Mouse (Mus musculus): ENCODE measurements around the gene Eif4g1. TPM values are rescaled to one million over a fixed set of nuclear protein-coding genes. Genes with fewer than 3 reads are reported as not detected.
"Not testable (repeated sequence)": the region's sequence is repeated elsewhere in the genome, so short reads cannot be mapped to it uniquely, and the experiment has no call there.

Gene Eif4g1
- 254 TPM in 2 replicates for polyA plus RNA-seq (2016; fragmentation: Nextera tagmentation; extraction: Ambion mirVana)

- H3K9me3 ChIP-seq; DNase-seq (ENCODE audit: extremely low spot score, low spot score); H3K4me1 ChIP-seq; H3K27ac ChIP-seq; H3K4me3 ChIP-seq; H3K27me3 ChIP-seq (ENCODE audit: poor library complexity, severe bottlenecking): not testable (repeated sequence)
- WGBS, result 89% methylated on average over 6 of the region's 6 CpGs
- H3K36me3 ChIP-seq (replicated peaks), result peaks cover 29% of the 10 kb centered on the region
Observed at GRCm38 (mm10) chr16:20668013-20668412, at the start of gene Eif4g1. Gene Eif4g1 (plus strand): TSS chr16:20668313.

GRCm38 (mm10) chr16:20619541-20620398 lies 48.3 kb upstream of the Eif4g1 start:
- peak overlapping the region; percentile 84 for H3K4me3 ChIP-seq
- H3K9me3 ChIP-seq, result no peaks in the 10 kb centered on the region
- peak overlapping the region; percentile 65 for H3K27ac ChIP-seq
- peaks cover 34% of the 10 kb centered on the region for H3K27me3 ChIP-seq (ENCODE audit: poor library complexity, severe bottlenecking)
- H3K4me1 ChIP-seq, result peaks cover 47% of the 10 kb centered on the region
- H3K36me3 ChIP-seq (replicated peaks), result peaks cover 27% of the 10 kb centered on the region
- 2% methylated on average over 82 of the region's 83 CpGs for WGBS
- DNase-seq (ENCODE audit: extremely low spot score, low spot score), result peak; percentile 49

GRCm38 (mm10) chr16:20620399-20620735 lies 47.7 kb upstream of the Eif4g1 start:
- H3K27me3 ChIP-seq (ENCODE audit: poor library complexity, severe bottlenecking), result peaks cover 34% of the 10 kb centered on the region
- peaks cover 47% of the 10 kb centered on the region for H3K4me1 ChIP-seq
- 0% methylated on average over 9 of the region's 9 CpGs for WGBS
- peak; percentile 24 for DNase-seq (ENCODE audit: extremely low spot score, low spot score)
- no peaks in the 10 kb centered on the region for H3K9me3 ChIP-seq
- peaks cover 25% of the 10 kb centered on the region for H3K36me3 ChIP-seq (replicated peaks)
- peak overlapping the region; percentile 84 for H3K4me3 ChIP-seq
- peak overlapping the region; percentile 96 for H3K27ac ChIP-seq

- Histone ChIP-seq H3K4me3 (peak overlapping the region; percentile 84), H3K36me3 (replicated peaks) (peaks cover 22% of the 10 kb centered on the region), H3K9me3 (no peaks in the 10 kb centered on the region), H3K4me1 (peaks cover 47% of the 10 kb centered on the region), H3K27me3 (ENCODE audit: poor library complexity, severe bottlenecking) (peaks cover 34% of the 10 kb centered on the region), H3K27ac (peak overlapping the region; percentile 96)
- under 1% methylated on average over 32 of the region's 32 CpGs for WGBS
- no peak for DNase-seq (ENCODE audit: extremely low spot score, low spot score)
Observed at GRCm38 (mm10) chr16:20620751-20621190, 47.3 kb upstream of the Eif4g1 start.

GRCm38 (mm10) chr16:20621191-20621990 lies 46.7 kb upstream of the Eif4g1 start, which contains the start of gene Camk2n2:
Gene Camk2n2 (minus strand): TSS chr16:20621287.
- DNase-seq (ENCODE audit: extremely low spot score, low spot score), result peak; percentile 69
- H3K4me3 ChIP-seq, result peak within 1 kb of the TSS; percentile 84
- under 1% methylated on average over 85 of the region's 92 CpGs for WGBS
- peak within 1 kb of the TSS; percentile 96 for H3K27ac ChIP-seq
- H3K9me3 ChIP-seq, result no peaks in the 10 kb centered on the region
- peaks cover 16% of the 10 kb centered on the region for H3K36me3 ChIP-seq (replicated peaks)
- peaks cover 34% of the 10 kb centered on the region for H3K27me3 ChIP-seq (ENCODE audit: poor library complexity, severe bottlenecking)
- H3K4me1 ChIP-seq, result peaks cover 47% of the 10 kb centered on the region

GRCm38 (mm10) chr16:20621991-20622685 lies 46.0 kb upstream of the Eif4g1 start:
- peaks cover 16% of the 10 kb centered on the region for H3K36me3 ChIP-seq (replicated peaks)
- under 1% methylated on average over 35 of the region's 37 CpGs for WGBS
- peak overlapping the region; percentile 96 for H3K27ac ChIP-seq
- peak overlapping the region; percentile 84 for H3K4me3 ChIP-seq
- peaks cover 34% of the 10 kb centered on the region for H3K27me3 ChIP-seq (ENCODE audit: poor library complexity, severe bottlenecking)
- H3K9me3 ChIP-seq, result no peaks in the 10 kb centered on the region
- H3K4me1 ChIP-seq, result peaks cover 47% of the 10 kb centered on the region
- peak; percentile 80 for DNase-seq (ENCODE audit: extremely low spot score, low spot score)

- 60% methylated on average over 2 of the region's 2 CpGs for WGBS
- Histone ChIP-seq H3K27me3 (ENCODE audit: poor library complexity, severe bottlenecking) (peaks cover 32% of the 10 kb centered on the region), H3K36me3 (replicated peaks) (peaks cover 8% of the 10 kb centered on the region), H3K4me1 (peaks cover 47% of the 10 kb centered on the region), H3K4me3 (no peak overlapping the region), H3K27ac (no peak overlapping the region), H3K9me3 (no peaks in the 10 kb centered on the region)
- no peak for DNase-seq (ENCODE audit: extremely low spot score, low spot score)
Observed at GRCm38 (mm10) chr16:20623211-20623610, 44.9 kb upstream of the Eif4g1 start.

- Histone ChIP-seq H3K36me3 (replicated peaks) (peaks cover 5% of the 10 kb centered on the region), H3K27ac (no peak overlapping the region), H3K27me3 (ENCODE audit: poor library complexity, severe bottlenecking) (peaks cover 31% of the 10 kb centered on the region), H3K4me1 (peaks cover 15% of the 10 kb centered on the region), H3K9me3 (no peaks in the 10 kb centered on the region), H3K4me3 (peak overlapping the region; percentile 71; the same call in 1 of the 2 replicates)
- WGBS, result 63% methylated on average over 11 of the region's 11 CpGs
- no peak for DNase-seq (ENCODE audit: extremely low spot score, low spot score)
Observed at GRCm38 (mm10) chr16:20628871-20629391, 39.2 kb upstream of the Eif4g1 start.

- peaks cover 15% of the 10 kb centered on the region for H3K4me1 ChIP-seq
- peak; percentile 35 for DNase-seq (ENCODE audit: extremely low spot score, low spot score)
- H3K36me3 ChIP-seq (replicated peaks), result peaks cover 5% of the 10 kb centered on the region
- no peaks in the 10 kb centered on the region for H3K9me3 ChIP-seq
- peak within 1 kb of the TSS; percentile 89 for H3K27ac ChIP-seq
- peaks cover 31% of the 10 kb centered on the region for H3K27me3 ChIP-seq (ENCODE audit: poor library complexity, severe bottlenecking)
- WGBS, result 8% methylated on average over 54 of the region's 54 CpGs
- peak within 1 kb of the TSS; percentile 71 for H3K4me3 ChIP-seq
Observed at GRCm38 (mm10) chr16:20629731-20630634, 38.1 kb upstream of the Eif4g1 start, which contains the start of gene Ece2. Gene Ece2 (plus strand): TSS chr16:20629828.

GRCm38 (mm10) chr16:20637410-20637809 lies 30.7 kb upstream of the Eif4g1 start:
- Histone ChIP-seq H3K27ac (no peak overlapping the region), H3K4me1 (peaks cover 4% of the 10 kb centered on the region; the same call in 1 of the 2 replicates), H3K27me3 (ENCODE audit: poor library complexity, severe bottlenecking) (no peaks in the 10 kb centered on the region), H3K9me3 (no peaks in the 10 kb centered on the region), H3K36me3 (replicated peaks) (peaks cover 4% of the 10 kb centered on the region), H3K4me3 (no peak overlapping the region)
- 91% methylated on average over 8 of the region's 8 CpGs for WGBS
- no peak for DNase-seq (ENCODE audit: extremely low spot score, low spot score)

GRCm38 (mm10) chr16:20638367-20638766 lies 29.7 kb upstream of the Eif4g1 start:
- no peak overlapping the region for H3K4me3 ChIP-seq
- 87% methylated on average over 8 of the region's 8 CpGs for WGBS
- no peaks in the 10 kb centered on the region for H3K36me3 ChIP-seq (replicated peaks)
- no peaks in the 10 kb centered on the region for H3K27me3 ChIP-seq (ENCODE audit: poor library complexity, severe bottlenecking)
- H3K4me1 ChIP-seq, result peaks cover 4% of the 10 kb centered on the region; the same call in 1 of the 2 replicates
- DNase-seq (ENCODE audit: extremely low spot score, low spot score), result no peak
- H3K9me3 ChIP-seq, result no peaks in the 10 kb centered on the region
- H3K27ac ChIP-seq, result no peak overlapping the region
